Mouse (Mus musculus) spleen, postnatal 36 days (tissue): ENCODE data around the gene Ankrd52.
A peak's percentile ranks its signal among the peaks of the same experiment; 100 is the strongest.

ENCODE experiments used
- DNase-seq, 2 experiments: peaks; one replicate each; pipeline ENCODE4 v3.0.0; 2022; ENCODE audit warnings: low spot score in 2 of 2, mixed read lengths in 1 of 2

The Ankrd52 gene

GRCm38 (mm10) chr10:128401056-128401455, 24.1 kb downstream of the Ankrd52 start, which contains the start of gene Slc39a5:
Gene Slc39a5, minus strand, starts transcription at chr10:128401229.
- DNase-seq, result no peak

GRCm38 (mm10) chr10:128401638-128402037, 24.7 kb downstream of the Ankrd52 start:
- no peak for DNase-seq

GRCm38 (mm10) chr10:128403931-128404330, 27.0 kb downstream of the Ankrd52 start:
- DNase-seq, result no peak

GRCm38 (mm10) chr10:128408591-128409535, 31.9 kb downstream of the Ankrd52 start:
- DNase-seq, result peak in 1 of 2 experiments; percentile 33

GRCm38 (mm10) chr10:128409692-128410559, 33.0 kb downstream of the Ankrd52 start:
- DNase-seq, result peak; percentile 98 to 99

- DNase-seq, result no peak
Measured at GRCm38 (mm10) chr10:128410560-128410845, 33.6 kb downstream of the Ankrd52 start.

GRCm38 (mm10) chr10:128411211-128412054, 34.5 kb downstream of the Ankrd52 start, which contains the start of the genes Nabp2 and Rnf41:
Gene Nabp2, minus strand, starts transcription at chr10:128411492.
Gene Rnf41, plus strand, starts transcription at chr10:128411657.
- peak; percentile 97 for DNase-seq

- peak in 1 of 2 experiments; percentile 18 for DNase-seq
Measured at GRCm38 (mm10) chr10:128412055-128412381, 35.1 kb downstream of the Ankrd52 start.

- DNase-seq, result no peak
Measured at GRCm38 (mm10) chr10:128412558-128412957, 35.6 kb downstream of the Ankrd52 start.

GRCm38 (mm10) chr10:128413076-128413475, 36.2 kb downstream of the Ankrd52 start:
- no peak for DNase-seq

- DNase-seq, result no peak
Measured at GRCm38 (mm10) chr10:128414848-128415247, 37.9 kb downstream of the Ankrd52 start.

GRCm38 (mm10) chr10:128422426-128422825, 45.5 kb downstream of the Ankrd52 start:
- DNase-seq, result no peak

GRCm38 (mm10) chr10:128424604-128425003, 47.7 kb downstream of the Ankrd52 start:
- DNase-seq, result peak; percentile 50

GRCm38 (mm10) chr10:128425260-128425659, 48.3 kb downstream of the Ankrd52 start:
- no peak for DNase-seq

GRCm38 (mm10) chr10:128429052-128429451, 52.1 kb downstream of the Ankrd52 start:
- DNase-seq, result no peak

GRCm38 (mm10) chr10:128429454-128429853, 52.5 kb downstream of the Ankrd52 start:
- no peak for DNase-seq

- no peak for DNase-seq
Measured at GRCm38 (mm10) chr10:128433417-128433816, 56.5 kb downstream of the Ankrd52 start.

GRCm38 (mm10) chr10:128434681-128435080, 57.8 kb downstream of the Ankrd52 start:
- peak; percentile 71 for DNase-seq

- peak; percentile 62 to 64 for DNase-seq
Measured at GRCm38 (mm10) chr10:128435186-128435823, 58.4 kb downstream of the Ankrd52 start.

GRCm38 (mm10) chr10:128435873-128436272, 59.0 kb downstream of the Ankrd52 start:
- no peak for DNase-seq

GRCm38 (mm10) chr10:128436376-128436775, 59.5 kb downstream of the Ankrd52 start:
- peak in 1 of 2 experiments; percentile 49 for DNase-seq
